ENCODE assay signal across 8 mouse cellular contexts in the genomic region with DNA sequence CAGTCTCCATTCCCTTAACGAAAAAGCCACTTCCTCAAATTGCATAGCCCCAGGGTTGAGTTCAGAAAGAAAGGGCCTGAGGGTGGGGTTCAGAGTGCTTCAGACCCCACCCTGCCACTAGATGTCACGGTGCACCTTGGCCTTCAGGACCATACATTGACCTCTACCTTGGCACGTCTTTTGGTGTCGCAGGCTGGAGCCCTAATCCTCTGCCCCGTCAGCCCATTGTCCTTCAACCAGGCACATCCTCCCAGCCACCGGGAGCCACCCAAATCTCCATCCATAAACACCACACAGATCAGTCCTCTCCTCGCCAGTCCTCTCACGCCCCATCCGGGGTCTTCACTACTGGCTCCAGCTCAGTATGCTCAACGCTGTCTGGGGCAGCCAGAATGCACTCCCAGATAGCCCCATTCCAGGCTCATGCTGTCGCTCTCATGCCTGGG. TPM values are rescaled to one million over a fixed set of nuclear protein-coding genes. Genes with fewer than 3 reads are reported as not detected.
DNase-seq lines count a peak whose midpoint lies in the region; ATAC-seq and TF ChIP-seq lines count a peak whose summit lies in the region.

No protein-coding gene starts in this region.

- H3K9me3 ChIP-seq in embryonic facial prominence, embryonic 14.5 days (ENCODE audit: control insufficient read depth, low read length), result no peaks in the 10 kb centered on the region
- no peaks in the 10 kb centered on the region for H3K9me3 ChIP-seq in limb, embryonic 10.5 days (replicated peaks)
- no peaks in the 10 kb centered on the region for H3K9me3 ChIP-seq in midbrain, postnatal 0 days (ENCODE audit: low read length)

- no peak for TF ChIP-seq CTCF in midbrain, postnatal 0 days (IDR thresholded peaks at IDR 0.05)

- peaks cover 3% of the 10 kb centered on the region; the same call in 1 of the 2 replicates for H3K4me1 ChIP-seq in embryonic facial prominence, embryonic 14.5 days (ENCODE audit: control insufficient read depth, insufficient read depth, low read length)
- peaks cover 22% of the 10 kb centered on the region for H3K4me1 ChIP-seq in limb, embryonic 10.5 days
- H3K4me1 ChIP-seq in midbrain, postnatal 0 days (ENCODE audit: insufficient read depth, low read length), result no peaks in the 10 kb centered on the region

- 0 out of 2 replicates have a peak overlapping the region, but pooled peaks have one; percentile 27 for H3K9ac ChIP-seq in embryonic facial prominence, embryonic 14.5 days (ENCODE audit: low read depth, low read length)
- H3K9ac ChIP-seq in midbrain, postnatal 0 days (replicated peaks; ENCODE audit: low read length, poor library complexity, severe bottlenecking), result no peak overlapping the region

- H3K36me3 ChIP-seq in embryonic facial prominence, embryonic 14.5 days (ENCODE audit: control insufficient read depth, insufficient read depth, low read length), result no peaks in the 10 kb centered on the region
- no peaks in the 10 kb centered on the region for H3K36me3 ChIP-seq in limb, embryonic 10.5 days
- no peaks in the 10 kb centered on the region for H3K36me3 ChIP-seq in midbrain, postnatal 0 days (ENCODE audit: insufficient read depth, low read length)

- H3K4me3 ChIP-seq in embryonic facial prominence, embryonic 14.5 days (ENCODE audit: low read depth, low read length), result peak overlapping the region; percentile 33; the same call in 1 of the 2 replicates
- H3K4me3 ChIP-seq in limb, embryonic 10.5 days, result peak overlapping the region; percentile 46
- H3K4me3 ChIP-seq in midbrain, postnatal 0 days (ENCODE audit: low read depth, low read length), result peak overlapping the region; percentile 36; the same call in 1 of the 2 replicates

- H3K27me3 ChIP-seq in embryonic facial prominence, embryonic 14.5 days (replicated peaks; ENCODE audit: control insufficient read depth, insufficient read depth, low read length), result peaks cover 39% of the 10 kb centered on the region
- H3K27me3 ChIP-seq in limb, embryonic 10.5 days (ENCODE audit: low read depth, poor library complexity, severe bottlenecking), result peaks cover 79% of the 10 kb centered on the region
- peaks cover 8% of the 10 kb centered on the region; the same call in 1 of the 2 replicates for H3K27me3 ChIP-seq in midbrain, postnatal 0 days (ENCODE audit: insufficient read depth, low read length)

- no peak overlapping the region for H3K27ac ChIP-seq in embryonic facial prominence, embryonic 14.5 days (replicated peaks; ENCODE audit: low read depth, low read length)
- no peak overlapping the region for H3K27ac ChIP-seq in limb, embryonic 10.5 days
- no peak overlapping the region for H3K27ac ChIP-seq in midbrain, postnatal 0 days (ENCODE audit: low read depth, low read length)

- peak overlapping the region; percentile 61 for H3K4me2 ChIP-seq in embryonic facial prominence, embryonic 14.5 days (ENCODE audit: low read depth, low read length)
- H3K4me2 ChIP-seq in midbrain, postnatal 0 days (ENCODE audit: low read depth, low read length, poor library complexity, severe bottlenecking), result peak overlapping the region; percentile 83

- no peak for ATAC-seq in embryonic facial prominence, embryonic 14.5 days (ENCODE audit: low read depth)
- ATAC-seq in midbrain, postnatal 0 days (ENCODE audit: low FRiP score), result no peak

- WGBS in embryonic facial prominence, embryonic 14.5 days, result 11% methylated on average over 11 of the region's 11 CpGs
- 20% methylated on average over 11 of the region's 11 CpGs for WGBS in limb, embryonic 10.5 days
- WGBS in midbrain, postnatal 0 days, result 6% methylated on average over 11 of the region's 11 CpGs

- DNase-seq in retina, embryonic 14.5 days (ENCODE audit: low spot score), result peak; percentile 35
- no peak for DNase-seq in retina, postnatal 1 day
- DNase-seq in embryonic facial prominence, embryonic 14.5 days (ENCODE audit: low spot score), result no peak
- no peak for DNase-seq in limb, embryonic 10.5 days (ENCODE audit: low spot score)
- DNase-seq in midbrain, postnatal 0 days (ENCODE audit: low spot score), result no peak
- DNase-seq in adipocyte (ENCODE audit: low spot score), result no peak
- DNase-seq in adrenal gland, postnatal 14 days, result no peak
- no peak for DNase-seq in right cerebral cortex, adult 2 months (ENCODE audit: low spot score in 2 of 2)

RNA-seq across cellular contexts. Expression of a gene that starts 0.7 kb away (rescaled TPM):
- 15.1 and 16.1 TPM in 2 replicates for polyA plus RNA-seq in embryonic facial prominence, embryonic 14.5 days (2014; fragmentation: Nextera tagmentation; extraction: Ambion mirVana)
- polyA plus RNA-seq in limb, embryonic 10.5 days (2016; fragmentation: Nextera tagmentation; extraction: Ambion mirVana), result 0.05 and 0.33 TPM in 2 replicates
- 3.1 and 7.1 TPM in 2 replicates for total RNA-seq in midbrain, postnatal 0 days (2014; rRNA removed)
- 2.7 and 3.3 TPM in 2 replicates for polyA plus RNA-seq in midbrain, postnatal 0 days (2015; fragmentation: Nextera tagmentation; extraction: Ambion mirVana)
- total RNA-seq in adrenal gland, postnatal 14 days (2021), result 1.3 and 1.9 TPM in 2 replicates

RNA-seq across cellular contexts. Expression of a gene that starts 55.6 kb away (rescaled TPM):
- 383 and 394 TPM in 2 replicates for polyA plus RNA-seq in embryonic facial prominence, embryonic 14.5 days (2014; fragmentation: Nextera tagmentation; extraction: Ambion mirVana)
- polyA plus RNA-seq in limb, embryonic 10.5 days (2016; fragmentation: Nextera tagmentation; extraction: Ambion mirVana), result 428 and 436 TPM in 2 replicates
- total RNA-seq in midbrain, postnatal 0 days (2014; rRNA removed), result 194 and 243 TPM in 2 replicates
- polyA plus RNA-seq in midbrain, postnatal 0 days (2015; fragmentation: Nextera tagmentation; extraction: Ambion mirVana), result 529 and 575 TPM in 2 replicates
- 699 and 754 TPM in 2 replicates for total RNA-seq in adrenal gland, postnatal 14 days (2021)

RNA-seq across cellular contexts. Expression of a gene that starts 59.9 kb away (rescaled TPM):
- 0.07 and 0.28 TPM in 2 replicates for polyA plus RNA-seq in embryonic facial prominence, embryonic 14.5 days (2014; fragmentation: Nextera tagmentation; extraction: Ambion mirVana)
- 0.36 and 0.44 TPM in 2 replicates for polyA plus RNA-seq in limb, embryonic 10.5 days (2016; fragmentation: Nextera tagmentation; extraction: Ambion mirVana)
- total RNA-seq in midbrain, postnatal 0 days (2014; rRNA removed), result 0.14 and 0.16 TPM in 2 replicates
- polyA plus RNA-seq in midbrain, postnatal 0 days (2015; fragmentation: Nextera tagmentation; extraction: Ambion mirVana), result 0.06 TPM in 1 of 2 replicates, not detected in the other
- total RNA-seq in adrenal gland, postnatal 14 days (2021), result not detected in 2 replicates
